Comparison of ENCODE assay signal across 23 mouse cellular contexts in genomic region chr1:18131691-18132090, GRCm38 (mm10). TPM values are rescaled to one million over a fixed set of nuclear protein-coding genes. Genes with fewer than 3 reads are reported as not detected.
A peak's percentile ranks its signal among the peaks of the same experiment; 100 is the strongest.
DNase-seq lines count a peak whose midpoint lies in the region; ATAC-seq and TF ChIP-seq lines count a peak whose summit lies in the region.
"Had no signal": no experiment of that assay in that cellular context is flagged by ENCODE, and none has a peak within 500 bp of the region (broad histone marks: within the 10 kb centered on the region; RNA-seq: fewer than 3 reads in every experiment).

No protein-coding gene starts in this region.

- ATAC-seq in heart, postnatal 0 days (ENCODE audit: insufficient read depth, low read depth): no peak
- ATAC-seq in lung, postnatal 0 days: no peak
- peak; percentile 40 for ATAC-seq in G1E (ENCODE audit: extremely low read depth, insufficient number of reproducible peaks, low FRiP score, poor library complexity, severe bottlenecking)
- ATAC-seq in megakaryocyte progenitor cell, adult 5-6 weeks (replicated peaks; ENCODE audit: poor library complexity): peak; percentile 50; the same call in 1 of the 2 replicates

- no peaks in the 10 kb centered on the region for H3K36me3 ChIP-seq in heart, postnatal 0 days (replicated peaks; ENCODE audit: control insufficient read depth, insufficient read depth, low read length)
- H3K36me3 ChIP-seq in heart, embryonic 10.5 days: no peaks in the 10 kb centered on the region
- H3K36me3 ChIP-seq in lung, postnatal 0 days (ENCODE audit: insufficient read depth, low read length): no peaks in the 10 kb centered on the region
- H3K36me3 ChIP-seq in G1E (replicated peaks): no peaks in the 10 kb centered on the region
- H3K36me3 ChIP-seq: hindbrain, embryonic 12.5 days; limb, embryonic 12.5 days; neural tube, embryonic 13.5 days had no signal

- no peak for DNase-seq in heart, postnatal 0 days (ENCODE audit: low spot score)
- no peak for DNase-seq in heart, embryonic 10.5 days (ENCODE audit: low spot score)
- DNase-seq in lung, postnatal 0 days (ENCODE audit: low spot score): no peak
- DNase-seq in lung, postnatal 14 days: no peak
- no peak for DNase-seq in G1E (ENCODE audit: low spot score)
- DNase-seq in kidney, adult 11 months: no peak
- DNase-seq: adrenal gland, postnatal 10 days; cerebellum, adult 2 months; kidney, adult 18-20 months; kidney, postnatal 36 days; layer of hippocampus, postnatal 36 days; lung, adult 18-20 months; thymus, adult 18-20 months had no signal

- no peak overlapping the region for H3K4me2 ChIP-seq in heart, postnatal 0 days (ENCODE audit: low read depth, low read length)
- H3K4me2 ChIP-seq in lung, postnatal 0 days (replicated peaks; ENCODE audit: low read depth, low read length): no peak overlapping the region
- H3K4me2 ChIP-seq: hindbrain, embryonic 12.5 days; limb, embryonic 12.5 days; neural tube, embryonic 13.5 days had no signal

- H3K4me1 ChIP-seq in heart, postnatal 0 days (ENCODE audit: control insufficient read depth, insufficient read depth): no peaks in the 10 kb centered on the region
- no peaks in the 10 kb centered on the region for H3K4me1 ChIP-seq in heart, embryonic 10.5 days
- H3K4me1 ChIP-seq in lung, postnatal 0 days (ENCODE audit: insufficient read depth, low read depth, low read length): no peaks in the 10 kb centered on the region
- H3K4me1 ChIP-seq in G1E (ENCODE audit: insufficient read depth, low read depth, low read length): no peaks in the 10 kb centered on the region
- H3K4me1 ChIP-seq: hindbrain, embryonic 12.5 days; limb, embryonic 12.5 days; neural tube, embryonic 13.5 days had no signal

- no peaks in the 10 kb centered on the region for H3K27me3 ChIP-seq in heart, postnatal 0 days (ENCODE audit: control insufficient read depth, insufficient read depth, low read length)
- no peaks in the 10 kb centered on the region for H3K27me3 ChIP-seq in heart, embryonic 10.5 days (ENCODE audit: insufficient read depth, poor library complexity, severe bottlenecking)
- no peaks in the 10 kb centered on the region for H3K27me3 ChIP-seq in lung, postnatal 0 days (replicated peaks; ENCODE audit: insufficient read depth, low read length)
- no peaks in the 10 kb centered on the region for H3K27me3 ChIP-seq in G1E (ENCODE audit: insufficient read depth, low read length)
- H3K27me3 ChIP-seq: hindbrain, embryonic 12.5 days; limb, embryonic 12.5 days; neural tube, embryonic 13.5 days had no signal

- TF ChIP-seq EP300 in heart, postnatal 0 days (IDR thresholded peaks at IDR 0.05; ENCODE audit: low read depth): no peak
- no peak for TF ChIP-seq EP300 in lung, postnatal 0 days (IDR thresholded peaks at IDR 0.05)

- no peak overlapping the region for H3K9ac ChIP-seq in heart, postnatal 0 days (replicated peaks; ENCODE audit: low read depth, low read length)
- no peak overlapping the region for H3K9ac ChIP-seq in lung, postnatal 0 days (replicated peaks; ENCODE audit: low read depth)
- H3K9ac ChIP-seq: hindbrain, embryonic 12.5 days; limb, embryonic 12.5 days; neural tube, embryonic 13.5 days had no signal

- TF ChIP-seq CTCF in heart, postnatal 0 days (IDR thresholded peaks at IDR 0.05; ENCODE audit: low read depth): peak; percentile 31
- peak; percentile 28 for TF ChIP-seq CTCF in lung, postnatal 0 days (IDR thresholded peaks at IDR 0.05)
- no peak for TF ChIP-seq CTCF in G1E (IDR thresholded peaks at IDR 0.05; ENCODE audit: low read depth, low read length)

- H3K9me3 ChIP-seq in heart, postnatal 0 days (replicated peaks; ENCODE audit: control insufficient read depth, low read length): no peaks in the 10 kb centered on the region
- H3K9me3 ChIP-seq in heart, embryonic 10.5 days: no peaks in the 10 kb centered on the region
- no peaks in the 10 kb centered on the region for H3K9me3 ChIP-seq in lung, postnatal 0 days (ENCODE audit: low read length)
- no peaks in the 10 kb centered on the region for H3K9me3 ChIP-seq in G1E (replicated peaks)
- H3K9me3 ChIP-seq: hindbrain, embryonic 12.5 days; limb, embryonic 12.5 days; neural tube, embryonic 13.5 days had no signal

- WGBS in heart, postnatal 0 days: 49% methylated on average over 4 of the region's 4 CpGs
- WGBS in heart, embryonic 10.5 days: 60% methylated on average over 4 of the region's 4 CpGs
- 55% methylated on average over 4 of the region's 4 CpGs for WGBS in lung, postnatal 0 days

- no peak overlapping the region for H3K27ac ChIP-seq in heart, postnatal 0 days (ENCODE audit: low read depth)
- no peak overlapping the region for H3K27ac ChIP-seq in heart, embryonic 10.5 days
- no peak overlapping the region for H3K27ac ChIP-seq in lung, postnatal 0 days (ENCODE audit: low read length)
- H3K27ac ChIP-seq: hindbrain, embryonic 12.5 days; limb, embryonic 12.5 days; neural tube, embryonic 13.5 days had no signal

- H3K4me3 ChIP-seq in heart, postnatal 0 days (ENCODE audit: low read depth, low read length): no peak overlapping the region
- H3K4me3 ChIP-seq in heart, embryonic 10.5 days: no peak overlapping the region
- no peak overlapping the region for H3K4me3 ChIP-seq in lung, postnatal 0 days (ENCODE audit: low read depth, low read length)
- no peak overlapping the region for H3K4me3 ChIP-seq in G1E (ENCODE audit: low read depth, low read length)
- H3K4me3 ChIP-seq: erythroblast, embryonic 14.5 days; hindbrain, embryonic 12.5 days; limb, embryonic 12.5 days; neural tube, embryonic 13.5 days had no signal

RNA-seq across cellular contexts. Expression of gene Crisp4, which starts 14.0 kb away (rescaled TPM):
- total RNA-seq in heart, postnatal 0 days (2014; rRNA removed; ENCODE audit: low replicate concordance): not detected in 2 replicates
- polyA plus RNA-seq in heart, postnatal 0 days (2015; fragmentation: Nextera tagmentation; extraction: Ambion mirVana): not detected in 2 replicates
- polyA plus RNA-seq in heart, embryonic 10.5 days (2016; fragmentation: Nextera tagmentation; extraction: Ambion mirVana): not detected in 2 replicates
- not detected in 2 replicates for polyA plus RNA-seq in lung, postnatal 0 days (2015; fragmentation: Nextera tagmentation; extraction: Ambion mirVana)
- not detected in 2 replicates for total RNA-seq in G1E (2014; fragmentation: Nextera tagmentation)
- total RNA-seq in G1E (2017): 0.44 TPM in 1 of 2 replicates, not detected in the other
- polyA plus RNA-seq in G1E (2012): not detected in 2 replicates
- not detected in 2 replicates for total RNA-seq in megakaryocyte progenitor cell, adult 5-6 weeks (2015)
- not detected in 2 replicates for total RNA-seq in megakaryocyte progenitor cell, adult 5-6 weeks (2017)
- total RNA-seq: adrenal gland, postnatal 10 days; layer of hippocampus, postnatal 36 days; megakaryocyte, adult 5-6 weeks; monocyte, adult 5-6 weeks had no signal
- polyA plus RNA-seq: cerebellum, adult 2 months; cortical plate, adult 2 months; frontal cortex, adult 2 months; heart, embryonic 14.5 days; hindbrain, embryonic 12.5 days; limb, embryonic 12.5 days; neural tube, embryonic 13.5 days had no signal

Comparison
In these comparisons a context has a peak if more than half of its experiments do, and no peak if none do; other contexts are left out.
1. ATAC-seq: peak in G1E (single experiment) and megakaryocyte progenitor cell, adult 5-6 weeks (single experiment); none in heart, postnatal 0 days (single experiment) and lung, postnatal 0 days (single experiment).